Mouse (Mus musculus): ENCODE measurements around the gene Rhog. TPM values are rescaled to one million over a fixed set of nuclear protein-coding genes. Genes with fewer than 3 reads are reported as not detected.
A peak's percentile ranks its signal among the peaks of the same experiment; 100 is the strongest.

The Rhog gene
- total RNA-seq, 2 experiments from 2014 or later: 21.9 to 22.6 TPM

- DNase-seq: no peak
- intact Hi-C loops (cut with DNase I; ENCODE audit: low total_unique reads): no loop called here
Observed at GRCm38 (mm10) chr7:102228049-102228670, 27.7 kb downstream of the Rhog start.

GRCm38 (mm10) chr7:102226051-102226450 lies 29.8 kb downstream of the Rhog start:
- no peak for DNase-seq
- intact Hi-C loops (cut with DNase I; ENCODE audit: low total_unique reads): no loop called here

GRCm38 (mm10) chr7:102223883-102224738 lies 31.7 kb downstream of the Rhog start:
- intact Hi-C loops (cut with DNase I; ENCODE audit: low total_unique reads): no loop called here
- no peak for DNase-seq

GRCm38 (mm10) chr7:102222830-102223556 lies 32.9 kb downstream of the Rhog start:
- intact Hi-C loops (cut with DNase I; ENCODE audit: low total_unique reads): no loop called here
- DNase-seq: peak; percentile 73

GRCm38 (mm10) chr7:102222336-102222735 lies 33.5 kb downstream of the Rhog start:
- peak; percentile 51 for DNase-seq
- intact Hi-C loops (cut with DNase I; ENCODE audit: low total_unique reads): no loop called here

GRCm38 (mm10) chr7:102221899-102222298 lies 34.0 kb downstream of the Rhog start:
- intact Hi-C loops (cut with DNase I; ENCODE audit: low total_unique reads): no loop called here
- DNase-seq: no peak

- DNase-seq: no peak
- intact Hi-C loops (cut with DNase I; ENCODE audit: low total_unique reads): no loop called here
Observed at GRCm38 (mm10) chr7:102211071-102211470, 44.8 kb downstream of the Rhog start.

- peak; percentile 99 for DNase-seq
- intact Hi-C loops (cut with DNase I; ENCODE audit: low total_unique reads): no loop called here
Observed at GRCm38 (mm10) chr7:102209756-102210721, 45.8 kb downstream of the Rhog start, which contains the start of the genes Nup98 and Pgap2. Gene Nup98, minus strand, starts transcription at chr7:102210176. Gene Pgap2, plus strand, starts transcription at chr7:102210208.

GRCm38 (mm10) chr7:102208806-102209363 lies 47.0 kb downstream of the Rhog start:
- no peak for DNase-seq
- intact Hi-C loops (cut with DNase I; ENCODE audit: low total_unique reads): no loop called here

GRCm38 (mm10) chr7:102205646-102206045 lies 50.2 kb downstream of the Rhog start:
- DNase-seq: no peak
- intact Hi-C loops (cut with DNase I; ENCODE audit: low total_unique reads): no loop called here

- no peak for DNase-seq
- intact Hi-C loops (cut with DNase I; ENCODE audit: low total_unique reads): no loop called here
Observed at GRCm38 (mm10) chr7:102204296-102204857, 51.5 kb downstream of the Rhog start.

- DNase-seq: no peak
- intact Hi-C loops (cut with DNase I; ENCODE audit: low total_unique reads): no loop called here
Observed at GRCm38 (mm10) chr7:102200996-102201785, 54.7 kb downstream of the Rhog start.

GRCm38 (mm10) chr7:102200576-102200975 lies 55.3 kb downstream of the Rhog start:
- no peak for DNase-seq
- intact Hi-C loops (cut with DNase I; ENCODE audit: low total_unique reads): no loop called here

GRCm38 (mm10) chr7:102192356-102192755 lies 63.5 kb downstream of the Rhog start:
- intact Hi-C loops (cut with DNase I; ENCODE audit: low total_unique reads): no loop called here

More at GRCm38 (mm10) chr7:102192356-102192755, 63.5 kb downstream of the Rhog start:
- DNase-seq: no peak

Measured in gastrocnemius, postnatal 14 days (tissue).